Mouse (Mus musculus): ENCODE results near the gene Nr2f1.

DNA sequence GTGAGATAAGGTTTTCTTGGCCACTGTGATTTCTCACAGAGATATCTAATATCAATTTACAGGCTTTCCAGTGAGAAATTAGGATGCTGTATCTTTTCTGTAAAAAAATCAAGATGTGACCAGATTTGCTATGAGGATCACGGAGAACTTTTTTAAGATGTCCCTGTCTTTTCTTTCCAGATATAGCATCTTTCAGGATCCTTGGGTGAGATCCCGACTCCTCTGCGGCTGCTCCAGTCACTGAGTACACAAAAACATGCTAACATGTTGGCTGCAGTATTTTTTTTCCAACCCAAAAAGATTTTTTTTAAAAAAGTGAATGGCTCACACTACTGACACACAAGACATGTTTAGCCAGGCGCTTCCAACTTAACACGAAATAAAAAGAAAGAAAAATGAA lies 20.8 kb downstream of the Nr2f1 start:
- no peak for TF ChIP-seq CTCF (IDR thresholded peaks at IDR 0.05; ENCODE audit: low read depth, low read length)
- TF ChIP-seq POLR2A (IDR thresholded peaks at IDR 0.05; ENCODE audit: borderline replicate concordance, low read depth, low read length): no peak

Measured in bone marrow macrophage, adult 2 months (primary cell).